Mouse (Mus musculus): ENCODE results near the gene Slc24a4.
A peak's percentile ranks its signal among the peaks of the same experiment; 100 is the strongest.
"Not testable (repeated sequence)": the region's sequence is repeated elsewhere in the genome, so short reads cannot be mapped to it uniquely, and the experiment has no call there.

Gene Slc24a4

DNA sequence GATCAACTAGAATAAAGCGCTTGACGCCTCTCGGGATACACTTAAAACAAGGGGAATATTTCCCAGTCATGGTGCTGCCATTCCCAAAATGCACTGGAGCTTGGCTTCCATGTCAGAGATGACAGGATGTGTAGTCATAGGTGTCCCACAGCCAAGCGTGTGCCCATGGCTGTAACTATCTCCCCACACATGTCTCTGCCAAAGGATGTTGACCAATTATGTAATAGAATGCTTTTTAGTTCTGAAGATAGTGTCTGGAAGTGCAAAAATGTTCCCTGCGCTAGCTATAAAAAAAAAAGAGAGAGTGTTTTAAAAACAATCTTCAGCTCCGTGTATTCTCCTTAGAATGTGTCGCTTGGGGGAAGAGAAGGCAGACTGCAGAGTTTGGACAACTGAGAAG is 36.1 kb downstream of the Slc24a4 start:
- no peak for DNase-seq (ENCODE audit: low spot score in 2 of 2)

DNA sequence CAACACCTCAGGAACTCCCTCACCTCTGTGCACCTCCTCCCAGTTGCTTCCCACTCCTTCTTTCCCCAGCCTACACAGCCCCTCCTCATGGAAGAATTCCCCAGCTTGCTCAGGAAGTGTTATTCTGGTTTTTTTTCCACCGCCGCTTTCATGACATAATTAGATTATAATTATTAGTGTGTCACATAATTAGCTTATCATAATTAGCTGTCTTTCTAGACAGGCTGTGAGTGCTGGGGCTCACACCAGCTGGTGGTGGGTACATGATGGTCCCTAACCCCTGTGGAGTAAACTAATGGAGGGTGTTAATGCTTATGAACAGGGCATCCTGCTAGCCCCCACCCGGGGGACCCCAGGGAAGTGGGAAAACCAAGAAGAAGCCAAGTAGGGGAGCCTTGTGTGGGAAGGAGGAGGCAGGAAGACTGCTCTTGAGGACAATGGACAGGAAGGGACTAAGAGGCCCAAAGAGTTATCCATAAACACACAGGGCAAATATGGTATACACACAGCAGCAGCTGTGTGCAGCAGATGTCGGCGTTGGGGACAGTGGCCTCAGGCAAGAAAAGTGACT is 38.2 kb downstream of the Slc24a4 start:
- DNase-seq (ENCODE audit: low spot score in 2 of 2): no peak

DNA sequence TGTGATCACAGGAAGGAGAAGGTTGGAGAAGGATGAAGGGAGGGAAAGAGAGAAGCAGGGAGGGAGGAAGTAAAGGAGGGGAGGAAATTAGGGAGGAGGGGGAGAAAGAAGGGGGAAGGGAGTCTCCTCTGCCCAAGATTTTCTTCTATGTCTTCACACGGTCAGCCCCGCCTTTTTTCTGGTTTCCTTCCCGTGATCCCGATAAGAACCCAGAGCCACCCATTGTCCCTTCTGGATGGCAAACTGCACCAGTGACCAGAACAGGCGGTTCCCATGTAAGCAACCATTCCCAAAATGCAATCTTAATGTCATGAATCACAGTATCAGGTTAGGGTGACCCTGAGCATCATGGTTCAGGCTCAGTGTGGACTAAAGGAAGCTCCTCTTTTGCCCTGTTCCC is 38.8 kb downstream of the Slc24a4 start:
- DNase-seq (ENCODE audit: low spot score in 2 of 2): no peak

GRCm38 (mm10) chr12:102172746-102173145 is 44.2 kb downstream of the Slc24a4 start:
- no peak for DNase-seq (ENCODE audit: low spot score in 2 of 2)

GRCm38 (mm10) chr12:102173345-102173744 is 44.8 kb downstream of the Slc24a4 start:
- DNase-seq (ENCODE audit: low spot score in 2 of 2): no peak

GRCm38 (mm10) chr12:102180371-102181074 is 52.0 kb downstream of the Slc24a4 start:
- no peak for DNase-seq (ENCODE audit: low spot score in 2 of 2)

DNA sequence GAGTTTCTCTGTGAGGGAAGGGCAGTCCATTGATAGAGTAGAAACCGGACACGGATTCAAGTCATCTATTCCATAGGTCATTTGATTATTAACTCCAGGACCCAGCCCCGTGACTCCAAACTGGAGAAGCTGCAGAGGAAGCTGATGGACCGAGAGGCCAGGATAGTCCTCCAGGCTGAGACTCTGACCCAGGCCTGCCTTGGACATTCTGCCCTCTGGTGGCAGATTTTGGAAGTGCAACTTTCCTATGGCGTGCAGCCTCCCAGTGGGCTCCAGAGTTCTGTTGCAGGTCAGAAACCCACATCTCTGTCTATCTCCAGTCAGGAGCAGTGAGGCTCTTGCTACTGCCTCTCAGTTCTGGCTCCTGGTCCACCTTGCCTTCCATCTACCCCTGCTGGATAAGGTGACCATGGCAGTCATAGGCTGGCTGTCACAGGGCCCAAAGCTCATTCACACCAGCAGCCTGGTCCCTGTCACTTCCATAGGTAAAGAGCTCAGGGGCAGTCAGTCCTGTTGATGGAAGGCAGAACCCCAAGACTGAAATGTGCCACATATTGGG is 53.3 kb downstream of the Slc24a4 start:
- DNase-seq (ENCODE audit: low spot score in 2 of 2): peak in 1 of 2 experiments; percentile 50

DNA sequence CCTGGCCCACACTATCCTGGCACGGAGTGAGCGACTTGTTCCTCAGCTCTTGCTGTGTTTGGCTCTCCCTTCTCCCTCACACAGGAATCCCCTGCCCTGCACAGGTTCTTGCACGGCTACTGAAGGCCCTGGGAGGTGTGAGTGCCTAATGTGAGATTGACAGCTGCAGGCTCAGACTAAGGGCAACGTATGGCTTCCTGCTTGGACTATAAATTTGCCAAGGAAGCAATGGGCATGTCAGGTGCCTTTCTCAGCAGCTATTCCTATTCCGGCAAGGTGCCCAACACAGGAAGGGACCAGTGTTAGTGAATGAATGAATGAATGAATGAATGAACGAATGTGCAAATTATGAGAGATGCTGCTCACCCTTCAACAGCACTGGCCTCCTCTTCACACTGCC is 54.1 kb downstream of the Slc24a4 start:
- DNase-seq (ENCODE audit: low spot score in 2 of 2): no peak

DNA sequence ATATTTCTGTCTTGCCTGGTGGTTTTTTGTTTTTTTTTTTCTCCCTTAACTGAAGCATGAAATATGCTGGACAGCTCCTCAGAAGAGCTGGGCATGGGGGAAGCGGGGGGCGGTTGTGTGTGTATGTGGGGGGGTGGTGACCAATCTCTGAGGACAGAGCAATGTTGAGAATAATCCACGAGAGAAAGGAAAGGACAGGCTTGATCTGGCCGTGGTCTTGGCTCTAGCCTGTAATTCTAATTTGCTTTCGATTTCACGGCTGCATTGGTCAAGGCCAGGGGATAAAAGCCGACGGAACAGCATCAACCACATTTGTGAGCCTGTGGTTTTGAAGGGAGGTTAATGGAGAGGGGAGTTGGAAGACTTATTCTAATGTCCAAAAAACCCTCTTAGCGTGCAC is 54.7 kb downstream of the Slc24a4 start:
- no peak for DNase-seq (ENCODE audit: low spot score in 2 of 2)

- peak; percentile 29 to 49 for DNase-seq (ENCODE audit: low spot score in 2 of 2)
Observed at GRCm38 (mm10) chr12:102190820-102191219, 62.3 kb downstream of the Slc24a4 start.

DNA sequence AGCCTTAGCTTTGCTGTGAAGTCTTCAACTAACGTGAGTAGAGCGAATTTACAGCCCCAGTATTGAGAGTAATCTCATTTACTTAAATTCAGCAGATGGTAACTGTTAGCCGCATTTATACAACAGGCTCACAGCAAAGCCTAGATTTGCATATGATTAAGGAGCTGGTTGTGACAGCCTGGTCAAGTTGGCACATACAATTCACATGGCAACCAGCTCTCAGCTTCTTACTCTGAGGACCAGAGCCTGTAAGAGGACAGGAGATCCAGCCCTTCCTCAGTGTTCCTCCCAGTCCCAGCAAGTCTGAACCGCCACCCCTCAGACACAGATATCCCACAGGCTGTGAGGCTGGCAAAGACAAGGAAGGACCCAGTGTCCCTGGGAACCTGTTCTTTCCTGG is 73.0 kb downstream of the Slc24a4 start:
- no peak for DNase-seq (ENCODE audit: low spot score in 2 of 2)

GRCm38 (mm10) chr12:102202901-102203300 is 74.4 kb downstream of the Slc24a4 start:
- DNase-seq (ENCODE audit: low spot score in 2 of 2): no peak

DNA sequence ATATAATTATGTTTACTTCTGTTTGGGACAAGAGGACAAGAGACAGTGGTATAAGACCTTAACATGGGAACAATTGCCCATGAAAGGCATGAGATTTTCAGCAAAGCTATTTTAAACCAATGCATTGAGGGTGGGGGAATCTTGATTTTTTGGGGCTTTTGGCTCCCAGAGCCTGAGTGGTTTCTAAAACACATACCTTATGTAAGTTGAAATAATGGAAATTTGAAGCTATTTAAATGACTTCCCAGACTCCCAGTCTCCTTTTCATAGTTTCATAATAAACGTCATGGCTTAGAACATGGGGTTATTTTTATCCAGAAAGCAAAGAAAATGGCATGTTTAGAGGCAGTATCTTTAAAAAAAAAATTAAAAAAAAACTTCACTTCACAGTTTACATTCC is 77.9 kb downstream of the Slc24a4 start:
- DNase-seq (ENCODE audit: low spot score in 2 of 2): no peak

GRCm38 (mm10) chr12:102207245-102207644 is 78.7 kb downstream of the Slc24a4 start:
- DNase-seq (ENCODE audit: low spot score in 2 of 2): no peak

GRCm38 (mm10) chr12:102210801-102211200 is 82.3 kb downstream of the Slc24a4 start:
- no peak for DNase-seq (ENCODE audit: low spot score in 2 of 2)

DNA sequence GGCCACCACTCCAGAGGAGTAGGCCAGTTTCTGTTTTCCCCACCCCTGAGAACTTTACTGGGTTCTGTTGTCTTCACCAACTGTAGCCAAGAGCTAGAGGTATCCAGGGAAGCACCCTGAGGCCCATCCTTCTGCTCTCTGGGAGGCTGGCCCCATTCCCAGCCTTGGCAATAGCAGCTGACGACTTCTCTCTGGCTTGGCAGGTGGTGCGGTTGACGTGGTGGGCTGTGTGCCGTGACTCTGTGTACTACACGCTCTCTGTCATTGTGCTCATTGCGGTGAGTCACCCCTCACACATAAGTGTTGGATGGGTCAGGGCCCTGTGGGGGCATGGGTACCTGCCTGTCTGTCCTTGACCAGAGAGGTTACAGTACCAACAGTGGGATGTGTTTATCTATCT is 94.9 kb downstream of the Slc24a4 start:
- no peak for DNase-seq (ENCODE audit: low spot score in 2 of 2)

GRCm38 (mm10) chr12:102224112-102224511 is 95.6 kb downstream of the Slc24a4 start:
- not testable (repeated sequence) for DNase-seq (ENCODE audit: low spot score in 2 of 2)

DNA sequence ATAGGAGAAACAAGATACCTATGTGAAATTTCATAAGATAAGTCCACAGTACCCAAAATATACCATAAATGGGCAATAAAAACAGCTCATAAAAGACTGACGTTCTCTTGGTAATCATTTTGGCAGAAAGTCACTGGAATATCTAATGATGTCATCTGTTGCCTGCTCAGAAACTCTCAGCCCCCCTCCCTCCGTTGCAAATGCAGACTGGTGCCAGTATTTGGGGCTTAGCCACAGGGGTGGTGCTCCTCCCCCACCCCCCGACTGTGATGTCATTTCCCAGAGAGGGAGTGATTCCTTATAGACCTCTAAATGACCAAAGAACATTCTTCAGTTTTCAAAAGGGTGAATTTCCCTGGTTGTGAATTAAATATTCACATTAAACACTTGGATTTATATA is 96.6 kb downstream of the Slc24a4 start:
- DNase-seq (ENCODE audit: low spot score in 2 of 2): no peak

DNA sequence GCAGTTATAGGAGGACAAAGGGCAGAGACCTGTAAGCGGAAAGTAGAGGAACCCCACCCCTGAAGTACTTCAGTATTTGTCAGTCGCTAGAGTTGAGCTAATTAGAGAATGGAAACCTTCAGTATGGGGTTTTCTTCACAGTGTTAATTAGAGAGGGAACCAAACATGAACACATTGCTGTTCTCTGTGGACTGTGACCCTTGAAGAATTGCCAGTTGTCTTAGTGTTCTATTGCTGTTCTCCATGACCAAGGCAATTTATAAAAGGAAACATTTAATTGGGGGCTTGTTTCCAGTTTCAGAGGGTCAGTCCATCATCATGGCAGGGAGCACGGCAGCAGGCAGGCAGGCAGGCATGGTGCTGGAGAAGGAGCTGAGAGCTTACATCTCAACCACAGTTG is 107.0 kb downstream of the Slc24a4 start:
- no peak for DNase-seq (ENCODE audit: low spot score in 2 of 2)

- DNase-seq (ENCODE audit: low spot score in 2 of 2): no peak
Observed at GRCm38 (mm10) chr12:102236317-102236716, 107.8 kb downstream of the Slc24a4 start.

DNA sequence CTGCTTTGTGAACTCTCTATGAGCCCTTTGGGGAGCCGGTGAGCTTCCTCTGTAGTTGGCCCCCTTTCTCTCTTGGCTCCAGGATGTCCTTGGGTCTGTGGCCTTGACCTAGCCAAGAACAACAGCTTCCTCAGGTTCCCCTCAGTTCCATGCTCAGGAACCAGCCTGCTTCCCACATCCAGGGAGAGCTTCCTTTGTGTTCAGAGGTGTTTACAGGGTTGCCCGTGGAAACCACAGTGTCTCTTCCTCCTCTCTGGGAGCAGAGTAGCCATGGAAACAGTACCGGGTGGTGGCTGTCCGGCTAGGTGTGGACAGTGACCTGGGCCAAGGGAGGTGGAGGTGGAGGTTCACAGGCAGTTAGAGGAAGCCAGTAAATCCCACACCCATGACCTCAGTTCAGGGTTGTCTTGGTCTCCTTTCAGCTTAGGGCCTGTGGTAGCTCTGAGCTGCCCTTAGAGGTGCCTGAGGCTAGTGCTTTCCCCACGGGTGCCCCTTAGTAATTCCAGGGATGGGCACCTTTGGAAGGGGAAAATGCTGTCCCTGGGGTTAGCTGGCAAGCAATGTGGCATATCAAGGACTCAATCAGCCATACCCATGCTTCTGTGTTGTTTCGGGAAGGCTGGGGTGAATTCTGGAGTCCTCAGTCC is 113.7 kb downstream of the Slc24a4 start:
- peak in 1 of 2 experiments; percentile 20 for DNase-seq (ENCODE audit: low spot score in 2 of 2)

DNA sequence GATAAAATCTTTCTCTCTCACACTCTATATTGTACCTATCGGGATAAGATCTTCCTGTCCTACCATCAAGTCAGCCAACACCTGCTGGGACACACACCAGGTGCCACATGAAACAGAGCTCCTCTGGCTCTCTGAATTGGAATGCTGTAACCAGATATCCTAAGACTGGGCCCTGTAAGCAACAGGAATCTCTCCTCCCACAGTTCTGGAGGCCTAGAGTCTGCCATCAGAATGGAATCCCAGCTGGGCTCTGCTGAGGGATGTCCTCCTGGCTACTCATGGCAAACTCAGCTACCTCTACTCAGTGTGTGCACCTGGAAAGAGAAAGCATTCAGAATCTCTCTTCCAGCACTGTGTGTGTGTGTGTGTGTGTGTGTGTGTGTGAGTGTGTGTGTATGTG is 115.4 kb downstream of the Slc24a4 start:
- no peak for DNase-seq (ENCODE audit: low spot score in 2 of 2)

DNA sequence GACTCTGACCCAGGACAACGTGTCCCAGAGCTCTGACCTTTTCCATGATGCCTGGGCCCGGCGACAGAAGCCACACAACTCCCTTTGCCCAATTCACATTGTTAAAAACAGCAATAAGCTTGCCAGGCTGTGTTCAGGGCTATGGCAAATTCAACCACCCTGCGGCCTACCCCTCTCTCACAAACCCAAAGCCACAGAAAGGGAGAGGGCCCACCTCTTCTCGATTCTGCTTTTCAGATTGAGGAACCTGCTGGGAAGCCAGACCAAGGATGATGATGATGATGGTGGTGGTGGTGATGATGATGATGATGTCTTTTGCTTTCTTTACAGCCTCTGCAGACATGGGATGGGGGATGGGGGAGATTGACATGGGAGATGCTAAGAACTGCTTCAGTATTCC is 117.7 kb downstream of the Slc24a4 start:
- no peak for DNase-seq (ENCODE audit: low spot score in 2 of 2)

All from frontal cortex, postnatal 10 days (tissue).